Mouse (Mus musculus) kidney, adult 2 months (tissue): Measurements from ENCODE around the gene Mia2.

Experiments
- CTCF ChIP-seq: fragments of 200-500 bp; conservative IDR thresholded peaks from 2 replicates; pipeline ENCODE4 v1.5.1; 2011; ENCODE audit warnings: low read depth, mild to moderate bottlenecking, control low read depth, low read length, moderate library complexity, mixed read lengths; ENCODE audit not compliant: insufficient read depth, insufficient read length
- POLR2A ChIP-seq: fragments of 200-500 bp; IDR thresholded peaks from one replicate; pipeline ENCODE4 v1.6.1; 2011; ENCODE audit warnings: low read depth, low read length, control low read depth

DNA sequence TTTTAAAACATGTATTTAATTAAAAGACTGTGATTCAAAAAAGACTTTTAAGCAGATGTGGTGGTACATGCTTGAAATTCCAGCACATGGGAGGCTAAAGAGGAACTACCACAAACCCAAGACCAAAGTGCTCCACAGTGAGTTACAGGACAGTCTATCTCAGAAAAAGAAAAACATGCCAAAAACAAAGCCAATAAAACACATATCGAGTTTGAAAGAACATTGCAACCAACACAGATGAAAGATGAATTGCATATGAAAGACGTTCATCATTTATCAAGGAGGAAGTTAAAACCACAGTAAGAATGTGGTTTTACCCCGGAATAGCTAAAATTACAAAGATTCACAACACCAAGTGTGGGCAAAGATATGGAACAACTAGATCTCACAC lies 111.4 kb downstream of the Mia2 start:
- no peak for TF ChIP-seq CTCF
- no peak for TF ChIP-seq POLR2A
